Mouse (Mus musculus): ENCODE measurements around the gene Tmem178b. TPM values are rescaled to one million over a fixed set of nuclear protein-coding genes. Genes with fewer than 3 reads are reported as not detected.

Tmem178b gene
- polyA plus RNA-seq, 1 experiment from 2014 or later = 0.07 TPM

DNA sequence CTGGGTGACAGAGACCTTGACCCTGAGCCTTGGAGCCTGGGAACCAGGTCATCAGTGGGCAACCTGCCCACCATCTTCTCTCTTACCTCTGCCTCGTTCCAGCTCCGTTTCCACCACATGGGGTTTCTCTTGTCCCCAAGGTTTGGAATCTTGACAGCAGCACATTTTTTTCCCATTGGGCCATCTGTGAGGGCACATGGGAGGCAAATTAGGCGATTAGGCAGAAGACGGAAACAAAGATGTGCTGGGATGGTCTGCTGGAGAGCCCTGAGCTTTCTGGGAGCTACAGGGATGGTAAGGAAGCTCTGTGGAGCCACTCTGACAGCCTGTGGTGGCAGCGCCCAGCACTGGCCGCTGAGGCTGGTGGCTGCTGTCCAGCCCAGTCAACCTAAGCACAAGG, 300.5 kb downstream of the Tmem178b start:
- Histone ChIP-seq H3K9ac (replicated peaks; ENCODE audit: low read length) (no peak overlapping the region), H3K36me3 (ENCODE audit: insufficient read depth, low read length) (no peaks in the 10 kb centered on the region), H3K4me2 (replicated peaks; ENCODE audit: low read depth, low read length) (no peak overlapping the region), H3K27me3 (ENCODE audit: insufficient read depth, low read length) (no peaks in the 10 kb centered on the region), H3K9me3 (ENCODE audit: low read length) (no peaks in the 10 kb centered on the region), H3K4me3 (ENCODE audit: low read length) (no peak overlapping the region), H3K27ac (ENCODE audit: low read length) (no peak overlapping the region), H3K4me1 (ENCODE audit: insufficient read depth, low read length) (no peaks in the 10 kb centered on the region)
- WGBS = 69% methylated on average over 6 of the region's 6 CpGs
- no peak for ATAC-seq (ENCODE audit: low FRiP score, low TSS enrichment)

DNA sequence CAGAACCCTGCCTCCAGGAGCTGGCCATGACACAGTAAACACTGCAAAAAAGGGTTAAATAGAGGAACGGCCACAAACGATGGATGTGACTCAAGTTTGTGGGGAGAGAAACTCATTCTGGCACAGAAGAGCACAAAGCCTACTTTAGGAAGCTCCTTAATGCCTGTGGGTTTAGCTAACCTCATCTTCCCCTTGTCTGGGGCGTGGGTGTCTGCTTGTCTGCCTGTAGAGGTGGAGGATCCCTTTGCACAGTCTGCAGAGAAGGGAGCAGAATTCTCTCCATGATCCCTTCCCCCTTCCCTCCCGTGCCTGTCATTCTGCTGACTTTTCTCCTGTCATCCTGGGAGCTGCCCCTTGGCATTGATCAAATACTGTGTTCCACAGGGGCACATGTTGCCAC, 304.8 kb downstream of the Tmem178b start:
- ATAC-seq (ENCODE audit: low FRiP score, low TSS enrichment) = no peak
- WGBS = 54% methylated on average over 4 of the region's 4 CpGs
- H3K9ac ChIP-seq (replicated peaks; ENCODE audit: low read length) = no peak overlapping the region
- H3K9me3 ChIP-seq (ENCODE audit: low read length) = no peaks in the 10 kb centered on the region
- no peaks in the 10 kb centered on the region for H3K36me3 ChIP-seq (ENCODE audit: insufficient read depth, low read length)
- no peaks in the 10 kb centered on the region for H3K4me1 ChIP-seq (ENCODE audit: insufficient read depth, low read length)
- H3K4me2 ChIP-seq (replicated peaks; ENCODE audit: low read depth, low read length) = no peak overlapping the region
- H3K27me3 ChIP-seq (ENCODE audit: insufficient read depth, low read length) = no peaks in the 10 kb centered on the region
- H3K4me3 ChIP-seq (ENCODE audit: low read length) = no peak overlapping the region
- H3K27ac ChIP-seq (ENCODE audit: low read length) = no peak overlapping the region

DNA sequence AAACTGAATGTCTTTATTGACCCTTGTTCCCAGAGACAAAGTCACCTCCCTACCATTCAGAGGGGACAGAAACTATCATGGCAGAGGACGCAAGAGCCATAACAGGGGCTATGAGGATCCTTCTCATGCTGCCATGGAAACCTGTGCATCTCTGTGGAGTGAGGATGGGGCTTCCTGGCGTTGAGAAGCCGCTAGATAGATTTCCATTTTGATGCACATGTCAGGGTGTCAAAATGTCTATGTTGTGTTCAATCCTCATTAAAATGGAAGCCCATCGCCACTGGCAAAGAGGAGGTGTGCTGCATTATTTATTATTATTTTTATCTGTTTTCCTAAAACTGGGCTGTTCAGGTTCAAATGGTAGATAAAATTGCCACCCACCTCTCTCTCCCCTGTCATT, 307.5 kb downstream of the Tmem178b start:
- H3K36me3 ChIP-seq (ENCODE audit: insufficient read depth, low read length) = no peaks in the 10 kb centered on the region
- H3K4me2 ChIP-seq (replicated peaks; ENCODE audit: low read depth, low read length) = no peak overlapping the region
- H3K27ac ChIP-seq (ENCODE audit: low read length) = no peak overlapping the region
- no peak overlapping the region for H3K4me3 ChIP-seq (ENCODE audit: low read length)
- ATAC-seq (ENCODE audit: low FRiP score, low TSS enrichment) = no peak
- H3K9ac ChIP-seq (replicated peaks; ENCODE audit: low read length) = no peak overlapping the region
- 80% methylated on average over 4 of the region's 4 CpGs for WGBS
- H3K4me1 ChIP-seq (ENCODE audit: insufficient read depth, low read length) = no peaks in the 10 kb centered on the region
- no peaks in the 10 kb centered on the region for H3K9me3 ChIP-seq (ENCODE audit: low read length)
- no peaks in the 10 kb centered on the region for H3K27me3 ChIP-seq (ENCODE audit: insufficient read depth, low read length)

DNA sequence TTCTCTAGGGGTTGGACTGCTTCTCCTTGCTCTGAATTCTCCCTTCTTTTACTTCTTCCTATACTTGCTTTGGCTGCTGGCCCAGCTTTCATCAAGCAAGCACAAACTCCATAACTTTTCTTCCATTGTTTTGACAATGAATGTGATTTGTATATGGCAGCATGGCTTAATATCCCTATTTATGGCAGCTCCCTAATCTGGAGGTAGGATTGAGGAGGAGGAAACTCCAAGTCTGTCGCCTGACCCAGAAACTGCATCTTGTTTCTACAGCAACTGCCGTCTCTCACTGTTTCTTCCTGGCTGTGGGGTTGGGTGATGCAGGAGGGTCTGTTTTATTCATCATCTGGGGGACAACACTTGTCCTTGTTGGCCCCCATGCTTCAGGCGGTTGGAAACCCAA, 327.6 kb downstream of the Tmem178b start:
- Histone ChIP-seq H3K9ac (replicated peaks; ENCODE audit: low read length) (no peak overlapping the region), H3K9me3 (ENCODE audit: low read length) (no peaks in the 10 kb centered on the region), H3K4me2 (replicated peaks; ENCODE audit: low read depth, low read length) (no peak overlapping the region), H3K27me3 (ENCODE audit: insufficient read depth, low read length) (no peaks in the 10 kb centered on the region), H3K4me1 (ENCODE audit: insufficient read depth, low read length) (no peaks in the 10 kb centered on the region), H3K4me3 (ENCODE audit: low read length) (no peak overlapping the region), H3K36me3 (ENCODE audit: insufficient read depth, low read length) (no peaks in the 10 kb centered on the region), H3K27ac (ENCODE audit: low read length) (no peak overlapping the region)
- no peak for ATAC-seq (ENCODE audit: low FRiP score, low TSS enrichment)
- 60% methylated on average over 3 of the region's 3 CpGs for WGBS

DNA sequence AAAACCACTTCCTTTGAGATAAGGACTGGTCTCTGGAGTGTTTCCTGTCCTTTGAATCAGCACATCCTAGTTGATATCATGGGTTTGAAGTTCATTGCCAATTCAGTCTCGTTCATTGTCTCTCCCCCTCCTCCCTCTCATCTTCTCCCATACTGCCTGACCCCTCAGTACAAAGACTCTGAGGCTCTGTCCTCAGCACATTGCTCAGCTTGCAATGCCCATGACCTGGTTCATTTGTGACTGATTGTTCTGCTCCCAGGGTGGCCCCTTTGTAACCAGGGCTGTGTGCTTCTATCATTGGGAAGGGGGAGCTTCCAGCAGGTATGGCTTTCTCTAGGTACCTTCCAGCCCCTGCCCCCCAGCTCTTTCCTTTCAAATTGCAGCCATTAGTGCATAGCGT, 329.5 kb downstream of the Tmem178b start:
- Histone ChIP-seq H3K4me1 (ENCODE audit: insufficient read depth, low read length) (no peaks in the 10 kb centered on the region), H3K4me3 (ENCODE audit: low read length) (no peak overlapping the region), H3K27me3 (ENCODE audit: insufficient read depth, low read length) (no peaks in the 10 kb centered on the region), H3K9ac (replicated peaks; ENCODE audit: low read length) (no peak overlapping the region), H3K4me2 (replicated peaks; ENCODE audit: low read depth, low read length) (no peak overlapping the region), H3K27ac (ENCODE audit: low read length) (no peak overlapping the region), H3K36me3 (ENCODE audit: insufficient read depth, low read length) (no peaks in the 10 kb centered on the region), H3K9me3 (ENCODE audit: low read length) (no peaks in the 10 kb centered on the region)
- 77% methylated on average over 2 of the region's 2 CpGs for WGBS
- no peak for ATAC-seq (ENCODE audit: low FRiP score, low TSS enrichment)

DNA sequence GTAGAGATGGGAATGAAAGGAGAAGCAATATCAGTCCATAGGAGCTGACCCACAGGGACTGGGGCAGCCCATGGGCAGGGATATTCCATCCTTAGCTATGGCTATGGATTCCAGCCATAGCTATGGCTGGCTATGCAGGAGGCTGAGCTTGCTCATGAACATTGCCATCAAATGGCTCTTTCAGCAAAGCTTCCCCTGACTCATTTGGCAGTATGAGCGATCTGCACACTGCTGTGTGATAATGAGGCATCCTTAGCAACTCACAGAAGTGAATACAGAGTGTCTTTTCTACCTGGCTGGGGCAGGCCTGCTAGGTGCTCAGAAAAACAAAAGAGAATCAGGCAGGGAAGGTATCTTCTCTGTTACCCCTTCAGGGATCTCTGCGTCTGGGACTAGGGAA, 332.3 kb downstream of the Tmem178b start:
- H3K36me3 ChIP-seq (ENCODE audit: insufficient read depth, low read length) = no peaks in the 10 kb centered on the region
- no peaks in the 10 kb centered on the region for H3K9me3 ChIP-seq (ENCODE audit: low read length)
- WGBS = 83% methylated on average over 2 of the region's 2 CpGs
- H3K27ac ChIP-seq (ENCODE audit: low read length) = no peak overlapping the region
- H3K4me1 ChIP-seq (ENCODE audit: insufficient read depth, low read length) = no peaks in the 10 kb centered on the region
- H3K4me2 ChIP-seq (replicated peaks; ENCODE audit: low read depth, low read length) = no peak overlapping the region
- H3K27me3 ChIP-seq (ENCODE audit: insufficient read depth, low read length) = no peaks in the 10 kb centered on the region
- H3K9ac ChIP-seq (replicated peaks; ENCODE audit: low read length) = no peak overlapping the region
- H3K4me3 ChIP-seq (ENCODE audit: low read length) = no peak overlapping the region
- no peak for ATAC-seq (ENCODE audit: low FRiP score, low TSS enrichment)

DNA sequence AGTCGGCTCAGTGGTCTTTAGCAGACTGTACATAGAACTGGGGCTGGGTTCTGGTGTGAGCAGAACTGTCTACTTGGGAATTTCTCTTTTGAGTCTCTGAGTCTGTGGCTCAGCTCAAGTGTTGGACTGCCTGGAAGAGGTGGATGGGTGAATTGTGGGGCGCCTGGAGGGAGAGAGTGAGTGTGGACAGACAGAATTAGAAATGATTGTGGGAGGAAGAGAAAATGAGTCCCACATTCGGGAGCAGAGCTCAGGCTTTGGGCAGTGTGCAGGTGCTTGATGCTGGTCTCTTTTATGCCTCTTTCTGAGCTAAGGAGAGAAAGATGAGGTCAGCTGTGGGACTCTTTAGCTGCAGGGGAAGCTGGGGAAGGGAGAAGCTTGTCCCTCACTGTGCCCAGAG, 334.9 kb downstream of the Tmem178b start:
- Histone ChIP-seq H3K9ac (replicated peaks; ENCODE audit: low read length) (no peak overlapping the region), H3K4me3 (ENCODE audit: low read length) (no peak overlapping the region), H3K27ac (ENCODE audit: low read length) (no peak overlapping the region), H3K27me3 (ENCODE audit: insufficient read depth, low read length) (no peaks in the 10 kb centered on the region), H3K4me1 (ENCODE audit: insufficient read depth, low read length) (no peaks in the 10 kb centered on the region), H3K9me3 (ENCODE audit: low read length) (no peaks in the 10 kb centered on the region), H3K36me3 (ENCODE audit: insufficient read depth, low read length) (no peaks in the 10 kb centered on the region), H3K4me2 (replicated peaks; ENCODE audit: low read depth, low read length) (no peak overlapping the region)
- no peak for ATAC-seq (ENCODE audit: low FRiP score, low TSS enrichment)
- WGBS = 84% methylated on average over 3 of the region's 3 CpGs

DNA sequence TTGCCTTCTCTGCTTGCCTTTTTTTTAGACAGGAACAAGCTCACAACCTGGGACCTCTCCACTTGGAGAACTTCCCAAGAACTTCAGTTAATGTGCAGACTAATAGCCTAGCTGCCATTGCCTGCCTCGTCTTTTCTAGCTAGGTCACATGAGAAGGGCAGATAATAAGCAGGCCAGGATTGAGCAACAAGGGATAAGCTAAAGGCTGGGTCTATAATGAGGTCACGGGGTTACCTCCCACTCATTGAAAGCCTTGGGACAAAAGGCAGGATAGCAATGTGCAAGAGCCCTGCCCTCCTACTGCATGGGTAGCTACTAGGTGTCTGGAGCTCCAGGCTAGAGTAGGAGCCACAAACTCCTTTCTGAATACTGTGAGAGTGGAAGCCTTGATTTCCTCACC, 336.1 kb downstream of the Tmem178b start:
- no peak for ATAC-seq (ENCODE audit: low FRiP score, low TSS enrichment)
- H3K9ac ChIP-seq (replicated peaks; ENCODE audit: low read length) = no peak overlapping the region
- H3K4me3 ChIP-seq (ENCODE audit: low read length) = no peak overlapping the region
- no peak overlapping the region for H3K27ac ChIP-seq (ENCODE audit: low read length)
- no peaks in the 10 kb centered on the region for H3K4me1 ChIP-seq (ENCODE audit: insufficient read depth, low read length)
- no peak overlapping the region for H3K4me2 ChIP-seq (replicated peaks; ENCODE audit: low read depth, low read length)
- 42% methylated on average over 2 of the region's 2 CpGs for WGBS
- H3K9me3 ChIP-seq (ENCODE audit: low read length) = no peaks in the 10 kb centered on the region
- no peaks in the 10 kb centered on the region for H3K27me3 ChIP-seq (ENCODE audit: insufficient read depth, low read length)
- H3K36me3 ChIP-seq (ENCODE audit: insufficient read depth, low read length) = no peaks in the 10 kb centered on the region

DNA sequence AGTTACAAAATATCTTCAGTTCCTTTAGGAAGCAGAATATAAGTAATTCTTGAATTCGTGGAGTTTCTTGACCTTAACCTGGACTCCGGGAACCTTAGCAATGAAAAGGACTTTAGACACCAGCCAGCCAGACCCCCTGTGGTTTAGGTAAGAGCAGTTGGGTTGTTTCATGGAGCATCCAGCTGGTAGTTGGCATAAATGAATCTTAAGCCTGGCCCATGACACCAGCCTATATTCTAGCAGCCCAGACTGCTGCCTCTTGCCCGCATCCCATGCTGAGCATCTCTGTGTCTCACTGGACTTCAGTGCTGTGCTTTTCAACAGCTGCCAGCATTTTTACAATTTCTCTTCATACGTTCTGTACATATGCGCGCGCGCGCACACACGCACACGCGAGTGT, 344.1 kb downstream of the Tmem178b start:
- Histone ChIP-seq H3K27me3 (ENCODE audit: insufficient read depth, low read length) (no peaks in the 10 kb centered on the region), H3K4me2 (replicated peaks; ENCODE audit: low read depth, low read length) (no peak overlapping the region), H3K4me3 (ENCODE audit: low read length) (no peak overlapping the region), H3K9me3 (ENCODE audit: low read length) (no peaks in the 10 kb centered on the region), H3K4me1 (ENCODE audit: insufficient read depth, low read length) (no peaks in the 10 kb centered on the region), H3K27ac (ENCODE audit: low read length) (no peak overlapping the region), H3K36me3 (ENCODE audit: insufficient read depth, low read length) (no peaks in the 10 kb centered on the region), H3K9ac (replicated peaks; ENCODE audit: low read length) (no peak overlapping the region)
- no peak for ATAC-seq (ENCODE audit: low FRiP score, low TSS enrichment)
- WGBS = 98% methylated on average over 12 of the region's 12 CpGs

DNA sequence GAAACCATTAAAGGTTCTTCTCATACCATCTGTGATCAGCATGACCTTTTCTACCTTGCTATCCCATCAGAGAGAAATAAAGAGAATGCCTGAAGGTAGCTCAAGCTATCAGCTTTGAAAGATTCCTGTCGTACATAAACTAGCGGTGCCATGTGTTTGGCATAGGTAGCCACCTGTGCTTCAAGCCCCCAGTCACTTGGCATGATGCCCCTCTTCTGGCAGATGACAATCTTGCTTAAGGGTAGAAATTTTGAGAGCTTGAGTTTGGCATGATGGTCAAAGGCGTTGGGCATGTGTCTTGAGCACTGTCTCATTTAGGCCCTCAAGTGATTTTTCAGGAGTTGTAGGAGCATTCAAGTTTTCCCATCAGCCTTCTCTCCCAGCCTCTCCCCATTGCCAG, 344.6 kb downstream of the Tmem178b start:
- Histone ChIP-seq H3K36me3 (ENCODE audit: insufficient read depth, low read length) (no peaks in the 10 kb centered on the region), H3K27ac (ENCODE audit: low read length) (no peak overlapping the region), H3K9me3 (ENCODE audit: low read length) (no peaks in the 10 kb centered on the region), H3K4me1 (ENCODE audit: insufficient read depth, low read length) (no peaks in the 10 kb centered on the region), H3K9ac (replicated peaks; ENCODE audit: low read length) (no peak overlapping the region), H3K27me3 (ENCODE audit: insufficient read depth, low read length) (no peaks in the 10 kb centered on the region), H3K4me2 (replicated peaks; ENCODE audit: low read depth, low read length) (no peak overlapping the region), H3K4me3 (ENCODE audit: low read length) (no peak overlapping the region)
- WGBS = 90% methylated on average over 3 of the region's 3 CpGs
- no peak for ATAC-seq (ENCODE audit: low FRiP score, low TSS enrichment)

DNA sequence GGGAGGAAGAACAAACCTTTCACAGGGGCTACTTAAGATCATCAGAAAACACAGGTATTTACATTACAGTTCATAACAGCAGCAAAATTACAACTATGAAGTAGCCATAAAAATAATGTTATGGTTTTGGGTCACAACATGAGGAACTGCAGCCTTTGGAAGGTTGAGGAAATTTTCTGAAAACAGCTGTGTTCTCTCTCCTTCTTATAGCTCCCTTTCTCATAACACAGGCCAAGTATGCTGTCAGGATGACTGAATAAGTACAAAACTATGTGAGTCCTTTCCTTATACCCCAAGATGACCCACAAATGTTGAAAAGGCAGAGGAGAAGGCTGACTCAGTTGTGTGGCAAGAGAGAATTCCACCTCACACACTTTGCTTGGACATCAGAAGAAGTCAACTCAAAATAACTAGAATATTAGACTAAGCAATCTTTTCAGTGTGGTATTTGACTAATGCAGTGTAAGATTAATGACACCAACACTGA, 347.6 kb downstream of the Tmem178b start:
- H3K4me2 ChIP-seq (replicated peaks; ENCODE audit: low read depth, low read length) = no peak overlapping the region
- ATAC-seq (ENCODE audit: low FRiP score, low TSS enrichment) = no peak
- H3K27me3 ChIP-seq (ENCODE audit: insufficient read depth, low read length) = no peaks in the 10 kb centered on the region
- no peaks in the 10 kb centered on the region for H3K4me1 ChIP-seq (ENCODE audit: insufficient read depth, low read length)
- no peaks in the 10 kb centered on the region for H3K36me3 ChIP-seq (ENCODE audit: insufficient read depth, low read length)
- H3K9ac ChIP-seq (replicated peaks; ENCODE audit: low read length) = no peak overlapping the region
- H3K9me3 ChIP-seq (ENCODE audit: low read length) = no peaks in the 10 kb centered on the region
- no peak overlapping the region for H3K27ac ChIP-seq (ENCODE audit: low read length)
- no peak overlapping the region for H3K4me3 ChIP-seq (ENCODE audit: low read length)
